Mouse (Mus musculus) thymus, adult 2 months (tissue): ENCODE measurements around the gene Rnf220.

Source experiments
- CTCF ChIP-seq: fragments of 200-500 bp; IDR thresholded peaks from 2 replicates; pipeline ENCODE4 v1.5.1; 2012; ENCODE audit warnings: mild to moderate bottlenecking, control low read depth, low read length, moderate library complexity, borderline replicate concordance; ENCODE audit not compliant: control insufficient read depth, poor library complexity, insufficient read depth; ENCODE audit errors: extremely low read depth
- POLR2A ChIP-seq: fragments of 200-500 bp; IDR thresholded peaks from 2 replicates; pipeline ENCODE4 v1.6.1; 2012; ENCODE audit warnings: mild to moderate bottlenecking, low read length, control low read depth, moderate library complexity; ENCODE audit not compliant: control insufficient read depth, poor library complexity, insufficient read depth; ENCODE audit errors: extremely low read depth

- TF ChIP-seq POLR2A: no peak
- no peak for TF ChIP-seq CTCF
These were observed 13.0 kb downstream of the Rnf220 start for GRCm38 (mm10) chr4:117483931-117484255.
